Mouse (Mus musculus): ENCODE measurements around the gene Ndufab1. TPM values are rescaled to one million over a fixed set of nuclear protein-coding genes. Genes with fewer than 3 reads are reported as not detected.

Ndufab1 gene
- total RNA-seq, 2 experiments from 2014 or later: 308 TPM

DNA sequence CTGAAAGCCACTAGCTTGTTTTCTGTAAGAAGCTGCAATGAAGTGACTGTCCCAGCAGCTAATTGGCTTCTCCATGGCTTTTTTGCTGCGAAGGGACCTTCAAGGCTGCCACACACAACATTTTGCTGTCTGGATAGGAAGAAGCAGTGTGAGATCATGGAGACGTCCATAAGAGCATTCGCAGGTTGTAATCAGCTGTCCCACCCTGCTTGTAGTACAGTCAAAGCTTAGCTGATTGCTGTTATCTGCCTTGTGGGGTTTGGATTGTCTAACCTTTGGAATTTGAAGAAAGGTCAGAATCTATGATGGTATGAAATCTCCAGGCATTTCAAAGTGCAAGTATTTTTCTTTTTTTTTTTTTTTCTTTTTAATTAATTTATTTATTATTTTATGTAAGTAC, 27.3 kb downstream of the Ndufab1 start:
- DNase-seq (ENCODE audit: low spot score in 2 of 2): no peak

DNA sequence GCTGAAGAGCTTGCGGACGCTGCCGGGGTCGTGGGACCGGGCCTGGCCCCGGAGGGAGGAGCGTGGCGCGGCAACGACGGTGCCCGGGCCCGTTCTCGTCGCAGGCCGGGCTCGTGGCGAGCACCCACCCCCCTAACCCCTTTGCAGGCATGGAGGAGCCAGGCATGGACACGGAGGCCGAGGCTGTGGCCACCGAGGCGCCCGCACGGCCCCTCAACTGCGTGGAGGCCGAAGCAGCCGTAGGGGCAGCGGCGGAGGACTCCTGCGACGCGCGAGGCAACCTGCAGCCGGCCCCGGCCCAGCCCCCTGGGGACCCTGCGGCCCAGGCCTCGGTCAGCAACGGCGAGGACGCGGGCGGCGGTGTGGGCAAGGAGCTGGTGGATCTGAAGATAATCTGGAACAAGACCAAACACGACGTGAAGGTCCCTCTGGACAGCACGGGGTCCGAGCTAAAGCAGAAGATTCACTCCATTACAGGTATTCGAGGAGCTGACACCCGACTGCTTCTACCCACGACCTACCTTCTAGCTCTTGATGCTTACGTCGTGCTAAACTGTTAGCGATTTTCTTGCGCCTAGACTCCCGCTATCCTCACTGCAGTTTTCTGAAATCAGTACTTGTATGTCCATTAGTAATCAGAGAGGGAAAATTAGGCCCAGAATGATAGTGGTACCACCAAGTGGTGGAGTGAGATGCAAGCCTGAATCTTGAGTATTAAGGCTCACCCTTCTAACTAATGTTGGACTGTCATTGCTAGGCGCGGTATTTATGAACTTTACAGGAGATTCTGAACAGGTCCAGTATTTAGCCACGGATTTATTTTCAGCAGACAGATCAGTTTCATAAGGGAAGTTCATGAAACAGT, 33.9 kb downstream of the Ndufab1 start:
- peak in 1 of 2 experiments; percentile 24 for DNase-seq (ENCODE audit: low spot score in 2 of 2)

DNA sequence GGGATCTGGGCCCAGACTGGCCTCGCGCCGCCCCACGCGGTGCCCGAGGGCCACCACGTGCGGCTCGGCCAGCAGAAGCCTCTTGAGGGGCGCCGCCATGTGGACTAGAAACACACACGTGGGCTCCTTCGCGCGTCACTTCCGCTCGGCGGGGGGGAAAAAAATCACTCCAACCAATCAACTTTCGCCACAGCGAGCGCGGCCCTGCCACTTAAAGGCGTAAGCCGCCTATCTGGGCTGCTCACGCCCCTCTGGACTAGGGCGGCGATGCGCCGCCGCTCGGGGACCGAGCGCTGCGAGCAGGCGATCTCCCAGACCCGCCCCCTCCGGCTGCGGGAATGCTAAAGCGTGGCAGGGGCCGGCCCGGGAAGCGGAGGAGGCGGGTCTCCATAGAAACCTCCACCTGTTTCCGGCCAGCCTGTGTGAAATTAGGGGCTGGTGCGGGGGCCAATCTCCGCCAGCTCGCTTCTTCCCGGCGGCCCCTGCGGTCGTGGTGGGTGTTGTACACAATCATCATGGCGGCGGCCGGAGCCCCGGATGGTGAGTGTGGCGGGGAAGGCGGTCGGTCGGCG, 34.7 kb downstream of the Ndufab1 start, which contains the start of the genes Ubfd1 and Ears2:
Gene Ubfd1 (plus strand): TSS at position 231 of the 572 bp plus-strand sequence.
Gene Ears2 (minus strand): TSS at position 319 of the 572 bp plus-strand sequence.
- DNase-seq (ENCODE audit: low spot score in 2 of 2): peak; percentile 97 to 98

DNA sequence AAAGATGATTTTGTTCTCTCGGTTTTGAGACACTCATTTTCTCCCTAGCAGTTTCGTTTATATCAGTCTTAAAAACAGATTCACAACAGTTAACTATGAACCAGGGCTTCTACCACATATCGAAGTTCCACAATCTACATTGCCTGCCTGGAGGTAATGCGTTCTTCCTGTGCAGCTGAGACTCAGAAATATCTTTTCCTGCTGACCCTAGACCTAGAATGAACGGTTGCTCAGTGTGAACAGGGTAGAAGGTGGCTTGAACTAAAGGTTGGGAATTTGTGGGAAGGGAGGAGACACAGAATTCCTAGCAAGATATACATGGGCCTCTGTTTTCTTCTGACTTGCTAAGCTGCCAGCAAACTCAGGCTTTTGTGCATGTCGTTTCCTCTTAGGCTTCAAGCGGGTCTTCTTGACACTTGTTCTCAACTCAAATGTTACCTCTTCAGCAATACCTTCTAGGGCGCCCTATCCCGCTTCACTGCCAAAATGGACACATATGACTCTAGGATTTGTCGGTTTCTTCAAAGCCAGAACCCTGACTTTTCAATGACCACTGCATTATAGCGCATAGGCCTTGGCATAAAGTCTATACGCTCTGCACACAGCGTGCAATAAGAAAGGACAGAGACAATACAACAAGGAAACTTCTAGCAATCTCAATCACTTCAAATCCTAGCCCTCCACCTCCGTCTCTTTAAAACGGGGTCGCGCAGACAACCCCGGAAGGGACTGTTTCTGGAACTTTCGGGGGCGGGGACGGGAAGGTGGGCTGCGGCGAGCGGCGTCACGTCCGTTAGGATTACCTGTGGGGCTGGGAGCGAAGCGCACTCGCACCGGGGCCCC, 35.4 kb downstream of the Ndufab1 start:
- DNase-seq (ENCODE audit: low spot score in 2 of 2): no peak

DNA sequence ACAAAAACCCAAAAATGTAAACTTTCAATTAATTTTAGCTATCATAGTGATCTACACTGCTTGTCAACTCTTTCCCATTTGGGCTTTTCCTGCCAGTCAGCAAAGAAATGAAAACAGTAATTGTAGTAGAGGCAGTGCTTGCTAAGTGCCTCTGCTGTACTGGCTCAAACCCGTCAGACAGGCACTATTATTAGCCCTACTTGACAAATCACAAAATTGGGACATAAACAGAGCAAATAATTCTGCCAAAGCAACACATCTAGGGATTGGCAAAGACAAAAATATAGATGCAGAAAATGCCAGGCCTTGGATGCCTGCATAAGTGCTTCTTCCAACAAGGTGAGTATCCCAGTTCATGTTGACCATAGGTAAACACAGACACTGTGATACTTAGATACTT, 36.0 kb downstream of the Ndufab1 start:
- no peak for DNase-seq (ENCODE audit: low spot score in 2 of 2)

DNA sequence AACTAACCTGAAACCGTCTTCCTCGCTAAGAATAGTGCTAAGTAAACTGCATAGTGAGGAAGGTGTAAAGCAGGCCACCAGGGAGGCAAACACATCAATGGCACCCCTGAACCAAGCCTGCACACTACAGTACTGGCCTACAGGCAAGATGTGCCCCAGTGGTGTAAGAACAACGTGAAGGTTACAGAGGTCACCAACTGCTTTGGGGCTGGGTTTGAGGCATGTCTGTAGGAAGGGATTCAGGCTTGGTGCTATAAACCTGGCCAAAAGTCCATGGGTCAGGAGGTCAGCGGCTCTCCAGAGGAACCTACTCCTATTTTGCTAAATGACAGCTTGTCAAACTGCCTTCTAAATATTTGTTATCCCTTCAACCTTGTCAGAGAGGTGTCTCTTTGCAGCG, 45.1 kb downstream of the Ndufab1 start:
- no peak for DNase-seq (ENCODE audit: low spot score in 2 of 2)

DNA sequence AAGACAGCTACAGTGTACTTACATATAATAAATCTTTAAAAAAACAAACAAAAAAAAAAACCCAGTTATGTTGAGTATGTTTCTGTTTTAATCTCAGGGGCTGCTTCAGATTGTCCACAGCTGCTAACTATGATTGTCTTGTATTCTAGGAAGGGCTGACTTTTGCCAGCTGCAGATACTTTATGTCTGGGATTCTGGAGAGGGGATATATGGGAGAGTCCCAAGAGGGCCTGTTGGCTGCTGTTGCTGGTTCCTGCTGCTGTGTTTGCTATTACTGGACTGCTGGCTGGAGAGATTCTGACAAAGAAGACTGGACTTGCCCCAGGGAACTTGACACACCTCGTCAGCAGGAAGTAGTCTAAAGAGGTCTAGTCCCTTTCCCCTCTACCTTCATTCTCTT, 50.9 kb downstream of the Ndufab1 start:
- no peak for DNase-seq (ENCODE audit: low spot score in 2 of 2)

DNA sequence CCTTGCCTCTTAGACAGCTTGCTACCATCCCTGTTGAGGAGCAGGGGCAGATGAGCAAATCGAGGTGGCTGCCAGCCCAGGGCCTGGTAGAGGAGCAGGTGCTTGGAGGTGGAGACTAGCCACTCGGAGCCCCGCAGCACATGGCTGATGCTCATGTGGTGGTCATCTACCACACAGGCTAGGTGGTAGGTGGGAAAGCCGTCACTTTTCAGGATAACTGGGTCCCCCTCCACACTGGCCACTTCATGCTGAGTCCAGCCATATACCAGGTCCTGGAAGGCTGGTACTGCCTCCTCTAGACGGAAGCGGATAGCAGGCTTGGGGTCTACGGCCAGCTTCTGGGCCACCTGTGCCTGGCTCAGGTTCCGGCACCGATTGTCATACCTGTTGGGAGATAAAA, 53.5 kb downstream of the Ndufab1 start:
- no peak for DNase-seq (ENCODE audit: low spot score in 2 of 2)

DNA sequence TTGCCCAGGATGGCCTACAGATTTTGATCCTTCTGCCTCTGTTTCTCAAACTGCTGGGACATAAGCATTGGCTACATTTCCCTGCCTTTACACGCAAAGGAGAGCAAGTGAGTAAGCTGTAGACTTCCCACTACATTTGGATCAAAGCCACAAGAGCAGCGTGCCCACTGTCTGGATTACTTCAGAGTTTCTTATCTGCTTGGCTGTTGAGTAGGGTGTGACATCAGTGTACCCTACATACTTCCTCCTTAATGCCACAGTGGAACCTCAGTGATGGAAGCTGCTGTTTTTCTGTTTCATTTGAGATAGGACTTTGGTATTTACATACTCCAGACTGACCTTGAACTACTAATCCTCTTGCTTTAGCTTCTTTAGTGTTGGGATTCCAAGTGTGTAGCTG, 54.9 kb downstream of the Ndufab1 start:
- DNase-seq (ENCODE audit: low spot score in 2 of 2): no peak

DNA sequence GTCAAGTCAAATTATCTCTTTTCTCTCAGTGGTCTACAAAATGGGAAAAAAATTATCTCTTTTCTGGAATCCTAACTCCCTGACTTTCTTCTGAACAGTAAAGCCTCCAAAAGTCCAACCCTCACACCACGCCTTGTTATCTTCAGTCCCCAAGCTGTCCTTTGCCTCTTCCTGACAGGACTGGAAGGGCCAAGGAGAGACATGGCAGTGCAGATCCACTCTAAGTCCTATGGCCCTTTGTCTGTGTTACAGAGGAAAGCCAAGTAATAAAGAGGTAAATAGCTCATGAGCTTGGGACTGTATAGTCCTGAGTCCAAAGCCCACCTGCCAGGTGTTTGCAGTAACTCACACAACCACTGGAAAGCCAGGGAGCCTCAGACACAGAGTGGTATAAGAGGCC, 56.0 kb downstream of the Ndufab1 start:
- no peak for DNase-seq (ENCODE audit: low spot score in 2 of 2)

DNA sequence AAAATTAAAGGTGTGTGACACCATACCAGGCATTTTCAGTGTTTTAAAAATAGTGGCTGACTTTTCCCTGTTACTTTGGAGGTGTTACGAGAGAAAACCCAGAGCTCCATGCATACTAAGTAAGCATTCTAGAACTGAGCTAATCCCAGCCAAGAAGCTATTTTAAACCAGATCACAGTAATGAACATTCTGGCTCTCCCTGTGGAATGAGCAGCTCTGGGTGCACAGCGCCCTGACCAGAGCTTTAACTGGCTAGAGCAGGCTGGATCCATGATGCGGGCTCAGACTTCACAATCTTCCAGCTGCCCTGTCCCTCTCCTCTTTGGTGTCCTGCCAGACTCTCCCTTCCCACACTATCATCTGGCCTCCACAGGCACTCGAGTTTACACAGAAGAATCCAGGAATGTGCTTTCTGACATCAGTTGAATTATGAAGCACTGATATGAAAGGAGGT, 56.5 kb downstream of the Ndufab1 start:
- DNase-seq (ENCODE audit: low spot score in 2 of 2): no peak

DNA sequence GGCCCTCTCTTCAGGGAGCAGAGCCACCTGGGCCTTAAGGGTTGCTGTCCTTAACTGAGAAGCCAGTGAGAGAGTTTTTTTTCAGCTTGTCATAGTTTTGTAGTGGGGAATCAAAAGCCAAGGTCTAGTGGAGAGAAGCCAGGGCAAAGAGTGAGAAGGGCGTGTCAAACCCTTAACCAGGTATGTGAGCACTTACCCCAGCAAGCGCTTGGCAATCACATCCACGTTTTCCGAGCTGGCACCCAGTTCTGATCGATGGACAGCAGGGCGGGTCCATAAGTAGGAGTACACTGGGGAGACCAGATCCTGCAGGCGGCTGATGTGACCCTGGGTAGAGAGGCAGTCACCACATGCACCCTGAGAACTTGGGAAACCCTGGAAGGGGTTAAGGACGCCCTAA, 57.6 kb downstream of the Ndufab1 start:
- DNase-seq (ENCODE audit: low spot score in 2 of 2): no peak

Other genes starting within 250 kb of the Ndufab1 start
- under 1 TPM in 1 of 2 experiments, not detected in 1; 0.41 TPM for gene Scnn1b, start 236.8 kb downstream of the Ndufab1 start, total RNA-seq (2021)
- 10 to 100 TPM; 32.7 to 33.9 TPM for gene Cog7, start 120.2 kb downstream of the Ndufab1 start, total RNA-seq (2021)
- gene Gga2, start 80.7 kb downstream of the Ndufab1 start, total RNA-seq (2021): 10 to 100 TPM; 29.2 to 29.7 TPM
- 10 to 100 TPM; 64.2 to 65.1 TPM for gene Ubfd1, start 34.7 kb downstream of the Ndufab1 start, total RNA-seq (2021)
- 1 to 10 TPM; 7.7 to 9.5 TPM for gene Ears2, start 34.6 kb downstream of the Ndufab1 start, total RNA-seq (2021)
- 1 to 10 TPM; 1.7 to 2.3 TPM for gene Palb2, start 31.1 kb upstream of the Ndufab1 start, total RNA-seq (2021)
- gene Dctn5, start 31.2 kb upstream of the Ndufab1 start, total RNA-seq (2021): 100 to 1,000 TPM; 101 to 110 TPM
- gene Plk1, start 57.6 kb upstream of the Ndufab1 start, total RNA-seq (2021): 1 to 10 TPM; 2.3 to 2.8 TPM
- 1 to 10 TPM in 1 of 2 experiments, under 1 TPM in 1; 0.65 to 1.0 TPM for gene Ern2, start 84.3 kb upstream of the Ndufab1 start, total RNA-seq (2021)
- 1 to 10 TPM; 2.4 to 2.7 TPM for gene Chp2, start 117.6 kb upstream of the Ndufab1 start, total RNA-seq (2021)
- 100 to 1,000 TPM; 701 to 769 TPM for gene Prkcb, start 186.9 kb upstream of the Ndufab1 start, total RNA-seq (2021)

Data from layer of hippocampus, postnatal 14 days (tissue).